Mouse (Mus musculus): Measurements from ENCODE around the gene Cuedc2. TPM values are rescaled to one million over a fixed set of nuclear protein-coding genes. Genes with fewer than 3 reads are reported as not detected.
A peak's percentile ranks its signal among the peaks of the same experiment; 100 is the strongest.

Cuedc2 gene
- polyA plus RNA-seq, 1 experiment from 2014 or later = 221 TPM

DNA sequence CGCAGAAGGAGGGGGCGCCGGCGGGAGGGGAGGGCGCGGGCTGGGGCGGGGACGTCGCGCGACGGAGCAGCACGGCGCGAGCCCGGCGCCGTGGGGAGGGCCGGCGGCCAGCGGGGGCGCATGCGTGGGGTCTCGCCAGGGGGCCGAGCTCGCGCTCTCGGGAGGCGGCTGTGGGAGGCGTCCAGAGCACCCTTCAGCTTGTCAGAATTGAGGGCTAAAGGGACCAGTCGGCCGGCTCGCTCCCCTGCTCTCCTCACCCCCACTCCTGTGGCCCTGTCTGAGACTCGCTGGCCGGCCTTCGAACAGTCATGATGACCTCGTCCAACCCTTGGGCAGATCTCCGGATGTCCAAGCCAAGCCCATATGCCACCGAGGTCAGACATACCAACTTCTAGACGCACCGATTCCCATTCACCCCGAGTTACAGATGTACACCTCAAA is 20.5 kb downstream of the Cuedc2 start:
- no peak for DNase-seq (ENCODE audit: low spot score, missing footprints)
- Histone ChIP-seq H3K4me1 (ENCODE audit: control insufficient read depth, insufficient read depth, low read length) (peaks cover 37% of the 10 kb centered on the region), H3K9ac (ENCODE audit: low read length) (peak overlapping the region; percentile 38; the same call in 1 of the 2 replicates), H3K9me3 (ENCODE audit: control insufficient read depth, low read length) (no peaks in the 10 kb centered on the region), H3K27ac (ENCODE audit: low read depth, low read length) (no peak overlapping the region), H3K4me2 (peak overlapping the region; percentile 48), H3K27me3 (ENCODE audit: control insufficient read depth, insufficient read depth, low read length) (peaks cover 74% of the 10 kb centered on the region), H3K36me3 (ENCODE audit: control insufficient read depth, insufficient read depth, low read length) (no peaks in the 10 kb centered on the region), H3K4me3 (ENCODE audit: low read depth, low read length) (peak overlapping the region; percentile 37)
- ATAC-seq (ENCODE audit: low FRiP score) = no peak
- WGBS = 2% methylated on average over 28 of the region's 42 CpGs

DNA sequence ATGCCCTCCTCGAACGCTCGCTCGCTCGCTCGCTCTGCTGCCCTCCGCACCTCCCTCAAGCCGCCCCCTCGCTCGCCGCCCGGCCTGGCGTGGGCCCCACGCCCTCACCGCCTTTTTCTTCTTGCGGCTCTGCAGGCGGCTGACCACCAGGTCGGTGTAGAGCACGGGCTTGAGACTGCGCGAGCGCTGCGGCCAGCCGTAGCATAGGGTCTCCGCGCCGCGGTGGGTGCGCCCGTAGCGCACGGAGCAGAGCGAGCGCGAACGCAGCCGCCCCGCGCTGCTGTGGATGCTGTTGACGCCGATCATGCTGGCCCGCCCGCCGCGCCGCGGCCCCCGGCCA is 21.0 kb downstream of the Cuedc2 start:
- no peaks in the 10 kb centered on the region for H3K9me3 ChIP-seq (ENCODE audit: control insufficient read depth, low read length)
- no peaks in the 10 kb centered on the region for H3K36me3 ChIP-seq (ENCODE audit: control insufficient read depth, insufficient read depth, low read length)
- peak overlapping the region; percentile 48 for H3K4me2 ChIP-seq
- H3K9ac ChIP-seq (ENCODE audit: low read length) = peak overlapping the region; percentile 38
- H3K27ac ChIP-seq (ENCODE audit: low read depth, low read length) = no peak overlapping the region
- H3K27me3 ChIP-seq (ENCODE audit: control insufficient read depth, insufficient read depth, low read length) = peaks cover 74% of the 10 kb centered on the region
- peaks cover 34% of the 10 kb centered on the region for H3K4me1 ChIP-seq (ENCODE audit: control insufficient read depth, insufficient read depth, low read length)
- peak overlapping the region; percentile 37 for H3K4me3 ChIP-seq (ENCODE audit: low read depth, low read length)
- ATAC-seq (ENCODE audit: low FRiP score) = no peak
- under 1% methylated on average over 47 of the region's 48 CpGs for WGBS
- DNase-seq (ENCODE audit: low spot score, missing footprints) = peak; percentile 94

DNA sequence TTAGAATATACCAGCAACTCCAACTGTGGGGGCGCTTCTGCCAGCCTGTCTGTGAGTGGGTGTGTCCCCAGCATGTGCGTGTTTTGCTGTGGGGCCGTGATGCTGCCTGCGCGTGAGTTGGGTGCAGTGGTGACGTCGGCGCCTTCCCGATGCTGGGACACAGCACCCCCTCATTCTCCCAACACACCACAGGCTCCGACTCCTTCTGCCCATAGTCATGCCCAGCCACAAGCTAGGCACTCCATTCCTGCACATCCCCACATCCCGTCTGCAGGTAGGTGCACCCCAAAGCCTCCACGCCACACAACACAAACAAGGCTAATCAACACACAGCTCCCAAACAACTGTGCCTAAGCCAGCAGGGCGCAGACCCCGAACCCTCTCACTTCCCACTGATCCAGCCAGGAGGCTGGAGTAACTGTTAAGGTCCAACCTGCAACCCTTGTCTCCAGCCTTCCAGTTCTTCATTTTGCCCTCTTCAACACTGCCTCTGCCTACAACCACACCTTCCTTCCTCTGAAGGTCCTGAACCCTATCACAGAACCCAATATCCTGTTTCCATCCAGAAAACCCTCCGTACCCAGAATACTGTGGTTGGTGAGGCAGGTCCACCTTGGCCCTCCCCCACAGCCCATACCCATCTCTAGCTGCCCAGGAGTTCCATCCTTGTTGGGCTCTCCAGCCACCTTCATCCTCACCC is 21.5 kb downstream of the Cuedc2 start:
- 30% methylated on average over 15 of the region's 15 CpGs for WGBS
- H3K4me3 ChIP-seq (ENCODE audit: low read depth, low read length) = peak overlapping the region; percentile 37
- H3K27ac ChIP-seq (ENCODE audit: low read depth, low read length) = no peak overlapping the region
- peak overlapping the region; percentile 48 for H3K4me2 ChIP-seq
- H3K36me3 ChIP-seq (ENCODE audit: control insufficient read depth, insufficient read depth, low read length) = no peaks in the 10 kb centered on the region
- peak overlapping the region; percentile 38 for H3K9ac ChIP-seq (ENCODE audit: low read length)
- peaks cover 29% of the 10 kb centered on the region for H3K4me1 ChIP-seq (ENCODE audit: control insufficient read depth, insufficient read depth, low read length)
- DNase-seq (ENCODE audit: low spot score, missing footprints) = peak; percentile 81
- no peaks in the 10 kb centered on the region for H3K9me3 ChIP-seq (ENCODE audit: control insufficient read depth, low read length)
- no peak for ATAC-seq (ENCODE audit: low FRiP score)
- peaks cover 74% of the 10 kb centered on the region for H3K27me3 ChIP-seq (ENCODE audit: control insufficient read depth, insufficient read depth, low read length)

DNA sequence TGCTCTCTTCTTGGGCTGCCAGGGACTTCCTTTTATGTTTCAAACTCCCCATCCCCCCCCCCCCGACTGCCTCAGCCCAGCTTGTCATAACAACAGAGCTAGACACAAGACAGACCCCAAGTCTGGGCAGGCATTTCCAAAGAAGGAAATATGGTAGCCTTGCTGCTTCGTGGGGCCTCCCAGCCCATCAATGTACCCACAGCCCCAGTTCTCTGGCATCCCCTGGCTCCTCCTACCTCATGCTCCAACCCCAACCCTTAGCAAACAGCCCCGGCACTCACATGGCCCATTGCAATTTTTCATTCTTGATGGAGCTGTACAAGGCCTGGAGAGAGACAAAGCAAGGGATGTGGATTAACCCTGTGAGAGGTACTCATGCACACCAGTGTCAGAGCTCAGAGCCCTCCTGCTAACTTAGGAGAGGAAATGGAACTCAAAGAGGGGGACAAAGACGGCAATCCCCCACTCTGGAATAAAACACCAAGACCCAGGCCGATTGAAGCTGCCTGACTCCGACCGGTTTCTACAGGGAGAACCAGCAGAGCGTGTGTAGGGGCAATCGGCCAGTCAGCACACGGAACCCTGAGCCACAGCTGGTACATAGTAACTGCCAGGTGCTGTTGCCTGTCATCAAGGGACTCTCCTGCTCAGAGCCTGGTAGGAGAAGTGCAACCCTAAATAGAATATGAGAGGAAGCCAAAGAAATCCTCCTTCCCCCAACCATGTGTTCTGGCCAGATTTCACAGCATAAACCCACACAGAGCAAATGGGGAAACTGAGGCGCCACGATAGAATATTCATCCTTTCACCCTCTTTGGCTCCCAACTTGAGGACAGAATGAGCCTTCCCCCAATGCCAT is 22.5 kb downstream of the Cuedc2 start:
- Histone ChIP-seq H3K4me2 (no peak overlapping the region), H3K4me1 (ENCODE audit: control insufficient read depth, insufficient read depth, low read length) (peaks cover 18% of the 10 kb centered on the region)

DNA sequence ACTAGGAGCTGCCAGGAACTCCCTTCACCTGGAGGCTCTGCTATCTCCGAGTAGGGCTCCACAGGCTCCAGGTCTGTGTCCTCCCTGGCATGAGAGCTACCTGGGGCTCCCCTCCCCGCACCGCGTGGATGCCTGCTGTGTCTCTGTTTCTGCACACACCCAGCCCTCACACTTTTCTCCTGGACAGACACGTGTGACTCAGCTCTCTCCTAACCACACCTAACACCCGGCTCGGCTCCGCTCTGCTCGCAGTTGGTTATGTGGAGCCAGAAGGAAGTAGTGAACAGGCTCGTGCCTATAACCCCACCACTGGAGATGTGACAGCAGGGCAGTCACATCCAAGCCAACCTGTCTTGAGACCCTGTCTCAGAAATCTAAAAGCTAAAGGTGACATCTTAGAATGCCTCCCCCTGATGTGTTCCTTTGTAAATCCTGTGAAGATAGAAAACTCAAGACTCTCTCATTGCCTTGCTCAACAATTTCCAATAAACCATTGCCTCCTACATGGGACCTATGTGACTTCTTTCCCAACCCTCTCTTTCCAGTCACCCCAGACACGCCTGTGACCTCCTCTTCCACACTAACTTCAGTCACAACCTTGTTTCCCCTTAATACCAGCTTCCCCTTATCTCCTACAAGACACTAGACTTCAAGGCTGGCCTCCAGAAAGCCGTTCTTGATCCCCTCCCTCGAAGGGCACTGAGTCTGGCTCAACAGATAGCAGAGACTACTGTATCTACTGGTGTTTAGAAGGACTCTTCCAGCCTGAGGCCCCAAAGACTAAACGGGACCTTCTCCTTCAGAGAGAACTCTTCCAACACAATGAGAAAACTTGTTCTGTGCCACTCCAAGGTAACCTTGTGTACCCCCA is 23.4 kb downstream of the Cuedc2 start:
- Histone ChIP-seq H3K36me3 (ENCODE audit: control insufficient read depth, insufficient read depth, low read length) (no peaks in the 10 kb centered on the region), H3K4me3 (ENCODE audit: low read depth, low read length) (no peak overlapping the region), H3K27me3 (ENCODE audit: control insufficient read depth, insufficient read depth, low read length) (peaks cover 68% of the 10 kb centered on the region), H3K4me1 (ENCODE audit: control insufficient read depth, insufficient read depth, low read length) (peaks cover 14% of the 10 kb centered on the region), H3K4me2 (no peak overlapping the region), H3K9ac (ENCODE audit: low read length) (no peak overlapping the region), H3K27ac (ENCODE audit: low read depth, low read length) (no peak overlapping the region), H3K9me3 (ENCODE audit: control insufficient read depth, low read length) (no peaks in the 10 kb centered on the region)
- DNase-seq (ENCODE audit: low spot score, missing footprints) = peak; percentile 85
- 50% methylated on average over 14 of the region's 14 CpGs for WGBS
- no peak for ATAC-seq (ENCODE audit: low FRiP score)

More for the DNA sequence above, 22.5 kb downstream of the Cuedc2 start:
- ATAC-seq (ENCODE audit: low FRiP score) = no peak
- peaks cover 74% of the 10 kb centered on the region for H3K27me3 ChIP-seq (ENCODE audit: control insufficient read depth, insufficient read depth, low read length)
- no peak overlapping the region for H3K27ac ChIP-seq (ENCODE audit: low read depth, low read length)
- H3K4me3 ChIP-seq (ENCODE audit: low read depth, low read length) = no peak overlapping the region
- H3K9me3 ChIP-seq (ENCODE audit: control insufficient read depth, low read length) = no peaks in the 10 kb centered on the region
- 59% methylated on average over 12 of the region's 12 CpGs for WGBS
- H3K36me3 ChIP-seq (ENCODE audit: control insufficient read depth, insufficient read depth, low read length) = no peaks in the 10 kb centered on the region
- DNase-seq (ENCODE audit: low spot score, missing footprints) = peak; percentile 82
- no peak overlapping the region for H3K9ac ChIP-seq (ENCODE audit: low read length)

DNA sequence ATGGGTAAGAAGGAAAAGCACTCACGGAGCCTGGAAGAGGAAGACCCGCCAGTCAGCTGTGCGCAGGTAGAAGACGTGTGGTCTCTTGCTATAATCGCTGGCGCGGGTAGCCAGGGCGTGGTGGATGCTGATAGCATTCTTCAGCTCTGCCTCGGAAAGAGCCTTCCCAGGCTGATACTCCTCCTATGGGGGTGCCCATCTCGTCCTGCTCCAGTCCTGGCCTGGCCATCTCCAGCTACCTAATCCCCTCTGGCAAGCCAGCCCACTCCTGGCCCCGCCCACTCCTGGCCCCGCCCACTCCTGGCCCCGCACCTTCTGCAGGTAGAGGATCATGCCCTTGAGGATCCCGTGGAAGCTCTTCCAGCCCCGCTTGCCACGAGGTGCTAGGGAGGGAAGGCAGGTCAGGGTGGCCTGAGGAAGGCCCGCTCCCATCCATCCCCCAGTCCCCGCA is 24.3 kb downstream of the Cuedc2 start:
- DNase-seq (ENCODE audit: low spot score, missing footprints) = peak; percentile 62
- Histone ChIP-seq H3K4me2 (no peak overlapping the region), H3K4me3 (ENCODE audit: low read depth, low read length) (no peak overlapping the region)

DNA sequence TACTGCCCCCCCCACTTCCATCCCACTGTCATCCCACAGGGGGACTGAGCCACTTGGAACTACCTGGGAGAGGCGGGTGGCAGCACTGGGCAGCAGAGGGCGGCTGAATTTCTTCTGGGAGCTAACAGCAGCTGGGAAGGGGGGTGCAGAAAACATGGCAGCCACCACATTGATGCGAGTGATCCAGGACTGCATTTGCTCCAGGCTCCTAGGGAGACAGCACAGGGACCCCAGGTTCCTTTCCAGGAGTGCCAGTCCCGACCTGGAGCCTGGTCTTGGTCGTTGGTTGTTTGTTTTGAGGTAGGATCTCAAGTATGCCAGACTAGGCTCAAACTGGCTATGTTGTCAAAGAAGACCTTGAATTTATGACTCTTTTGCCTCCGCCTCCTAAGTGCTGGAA is 24.9 kb downstream of the Cuedc2 start:
- no peak for ATAC-seq (ENCODE audit: low FRiP score)
- H3K27me3 ChIP-seq (ENCODE audit: control insufficient read depth, insufficient read depth, low read length) = peaks cover 57% of the 10 kb centered on the region
- no peak overlapping the region for H3K4me2 ChIP-seq
- peaks cover 11% of the 10 kb centered on the region for H3K4me1 ChIP-seq (ENCODE audit: control insufficient read depth, insufficient read depth, low read length)
- 65% methylated on average over 6 of the region's 6 CpGs for WGBS
- H3K9me3 ChIP-seq (ENCODE audit: control insufficient read depth, low read length) = no peaks in the 10 kb centered on the region
- H3K27ac ChIP-seq (ENCODE audit: low read depth, low read length) = no peak overlapping the region
- H3K4me3 ChIP-seq (ENCODE audit: low read depth, low read length) = no peak overlapping the region
- H3K36me3 ChIP-seq (ENCODE audit: control insufficient read depth, insufficient read depth, low read length) = no peaks in the 10 kb centered on the region
- H3K9ac ChIP-seq (ENCODE audit: low read length) = no peak overlapping the region
- peak; percentile 54 for DNase-seq (ENCODE audit: low spot score, missing footprints)

More for the DNA sequence above, 24.3 kb downstream of the Cuedc2 start:
- 15% methylated on average over 18 of the region's 18 CpGs for WGBS
- no peaks in the 10 kb centered on the region for H3K36me3 ChIP-seq (ENCODE audit: control insufficient read depth, insufficient read depth, low read length)
- H3K9me3 ChIP-seq (ENCODE audit: control insufficient read depth, low read length) = no peaks in the 10 kb centered on the region
- no peak overlapping the region for H3K27ac ChIP-seq (ENCODE audit: low read depth, low read length)
- ATAC-seq (ENCODE audit: low FRiP score) = no peak
- no peak overlapping the region for H3K9ac ChIP-seq (ENCODE audit: low read length)
- H3K27me3 ChIP-seq (ENCODE audit: control insufficient read depth, insufficient read depth, low read length) = peaks cover 59% of the 10 kb centered on the region
- H3K4me1 ChIP-seq (ENCODE audit: control insufficient read depth, insufficient read depth, low read length) = peaks cover 13% of the 10 kb centered on the region

DNA sequence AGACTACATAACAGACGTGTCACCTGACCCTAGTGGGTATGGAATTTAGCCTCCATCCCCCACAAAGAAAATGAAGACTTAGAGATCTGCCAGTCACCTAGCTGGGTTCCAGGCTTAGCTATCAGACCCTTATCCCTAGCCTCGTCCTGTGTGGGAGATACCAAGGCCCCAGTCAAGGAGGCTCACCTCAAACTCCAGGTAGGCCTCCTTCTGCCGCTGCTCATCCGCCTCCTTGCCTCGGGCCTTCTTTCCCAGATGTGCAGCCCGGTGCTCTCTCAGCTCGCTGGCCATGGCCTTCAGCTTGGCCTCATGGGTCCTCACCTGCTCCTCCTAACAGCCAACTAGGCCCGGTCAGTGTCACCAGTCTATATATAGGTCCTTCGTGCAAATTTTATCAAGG is 25.4 kb downstream of the Cuedc2 start:
- Histone ChIP-seq H3K27ac (ENCODE audit: low read depth, low read length) (no peak overlapping the region), H3K36me3 (ENCODE audit: control insufficient read depth, insufficient read depth, low read length) (no peaks in the 10 kb centered on the region), H3K27me3 (ENCODE audit: control insufficient read depth, insufficient read depth, low read length) (peaks cover 55% of the 10 kb centered on the region), H3K9me3 (ENCODE audit: control insufficient read depth, low read length) (no peaks in the 10 kb centered on the region), H3K4me2 (no peak overlapping the region), H3K9ac (ENCODE audit: low read length) (no peak overlapping the region), H3K4me3 (ENCODE audit: low read depth, low read length) (no peak overlapping the region), H3K4me1 (ENCODE audit: control insufficient read depth, insufficient read depth, low read length) (peaks cover 11% of the 10 kb centered on the region)
- 89% methylated on average over 9 of the region's 9 CpGs for WGBS
- ATAC-seq (ENCODE audit: low FRiP score) (no peak), DNase-seq (ENCODE audit: low spot score, missing footprints) (peak; percentile 57)

Data from midbrain, embryonic 11.5 days (tissue).